Mouse (Mus musculus) small intestine, adult 2 months (tissue): ENCODE data around the gene Ebf1. TPM values are rescaled to one million over a fixed set of nuclear protein-coding genes. Genes with fewer than 3 reads are reported as not detected.

Experiments used
- H3K27ac ChIP-seq: fragments of 200-500 bp; 2 replicates; pipeline ENCODE4 v1.5.1; 2012; ENCODE audit warnings: low read depth, low read length, control low read depth, inconsistent platforms; ENCODE audit not compliant: insufficient read depth
- H3K27me3 ChIP-seq: fragments of 200-500 bp; 2 replicates; pipeline ENCODE4 v1.6.1; 2012; ENCODE audit warnings: mild to moderate bottlenecking, moderate library complexity, low read length, inconsistent platforms; ENCODE audit not compliant: control insufficient read depth, insufficient read depth
- H3K36me3 ChIP-seq: fragments of 200-500 bp; 2 replicates; pipeline ENCODE4 v1.6.1; 2012; ENCODE audit warnings: mild to moderate bottlenecking, low read length, control low read depth, inconsistent platforms; ENCODE audit not compliant: control insufficient read depth, insufficient read depth
- H3K4me1 ChIP-seq: fragments of 200-500 bp; 2 replicates; pipeline ENCODE4 v1.6.1; 2012; ENCODE audit warnings: low read length, inconsistent platforms, mixed read lengths; ENCODE audit not compliant: control insufficient read depth, insufficient read depth, insufficient read length
- H3K4me3 ChIP-seq: fragments of 200-500 bp; 2 replicates; pipeline ENCODE4 v1.5.1; 2012; ENCODE audit warnings: low read depth, mild to moderate bottlenecking, control low read depth, inconsistent platforms, low read length, moderate library complexity
- CTCF ChIP-seq: fragments of 200-500 bp; IDR thresholded peaks from 2 replicates; pipeline ENCODE4 v1.5.1; 2012; ENCODE audit warnings: low read depth, mild to moderate bottlenecking, control low read depth, inconsistent platforms, low read length, moderate library complexity, mixed read lengths; ENCODE audit not compliant: insufficient replicate concordance, insufficient read length; ENCODE audit errors: extremely low read depth
- POLR2A ChIP-seq: fragments of 200-500 bp; IDR thresholded peaks from 2 replicates; pipeline ENCODE4 v1.6.1; 2012; ENCODE audit warnings: low read depth, mild to moderate bottlenecking, control low read depth, inconsistent platforms, low read length, moderate library complexity
- WGBS: fragments of 180-500 bp; shearing (Covaris S2); methylation state at CpG from one replicate; pipeline ENCODE4 v1.1.7; 2018; 5-methylcytosine and 5-hydroxymethylcytosine counted together
- polyA plus RNA-seq: library from polyadenylated mRNA; depleted of rRNA; stranded (reverse); fragments of >200 nt; gene quantifications from 2 replicates; pipeline ENCODE4 v1.2.3, GENCODE M21; 2012

The Ebf1 gene
- polyA plus RNA-seq, 1 experiment = 2.5 TPM

GRCm38 (mm10) chr11:44612156-44612555, 5.0 kb upstream of the Ebf1 start:
- no peaks in the 10 kb centered on the region for H3K4me1 ChIP-seq
- H3K36me3 ChIP-seq = no peaks in the 10 kb centered on the region
- H3K27ac ChIP-seq = no peak overlapping the region
- WGBS = 9% methylated on average over 10 of the region's 10 CpGs
- peaks cover 35% of the 10 kb centered on the region for H3K27me3 ChIP-seq
- no peak for TF ChIP-seq CTCF
- no peak for TF ChIP-seq POLR2A
- peak overlapping the region; percentile 52; the same call in 1 of the 2 replicates for H3K4me3 ChIP-seq

- no peaks in the 10 kb centered on the region for H3K4me1 ChIP-seq
- peak overlapping the region; percentile 27; the same call in 1 of the 2 replicates for H3K27ac ChIP-seq
- TF ChIP-seq CTCF (no peak), POLR2A (no peak)
- H3K27me3 ChIP-seq = peaks cover 39% of the 10 kb centered on the region
- WGBS = 5% methylated on average over 38 of the region's 38 CpGs
- H3K36me3 ChIP-seq = no peaks in the 10 kb centered on the region
- H3K4me3 ChIP-seq = peak overlapping the region; percentile 52
Observed at GRCm38 (mm10) chr11:44612681-44613410, 4.3 kb upstream of the Ebf1 start.

GRCm38 (mm10) chr11:44613411-44614180, 3.5 kb upstream of the Ebf1 start:
- Histone ChIP-seq H3K27ac (peak overlapping the region; percentile 27; the same call in 1 of the 2 replicates), H3K27me3 (peaks cover 44% of the 10 kb centered on the region)
- no peak for TF ChIP-seq POLR2A

GRCm38 (mm10) chr11:44616078-44616787, 884 bp upstream of the Ebf1 start:
- WGBS = 14% methylated on average over 18 of the region's 18 CpGs
- no peak overlapping the region for H3K27ac ChIP-seq
- H3K36me3 ChIP-seq = no peaks in the 10 kb centered on the region
- TF ChIP-seq CTCF (no peak), POLR2A (no peak)
- H3K27me3 ChIP-seq = peaks cover 53% of the 10 kb centered on the region
- H3K4me3 ChIP-seq = peak overlapping the region; percentile 65
- H3K4me1 ChIP-seq = 0 out of 2 replicates have a peak, but pooled peaks cover 2% of the 10 kb centered on the region

More at GRCm38 (mm10) chr11:44613411-44614180, 3.5 kb upstream of the Ebf1 start:
- H3K36me3 ChIP-seq = no peaks in the 10 kb centered on the region
- peak overlapping the region; percentile 52 for H3K4me3 ChIP-seq
- WGBS = 8% methylated on average over 14 of the region's 14 CpGs
- 0 out of 2 replicates have a peak, but pooled peaks cover 2% of the 10 kb centered on the region for H3K4me1 ChIP-seq

- Histone ChIP-seq H3K27me3 (peaks cover 53% of the 10 kb centered on the region), H3K4me1 (0 out of 2 replicates have a peak, but pooled peaks cover 2% of the 10 kb centered on the region), H3K27ac (no peak overlapping the region; the same call in 1 of the 2 replicates), H3K36me3 (no peaks in the 10 kb centered on the region), H3K4me3 (peak overlapping the region; percentile 71)
- TF ChIP-seq CTCF = no peak
- 3% methylated on average over 51 of the region's 55 CpGs for WGBS
Observed at GRCm38 (mm10) chr11:44617734-44618586, 843 bp downstream of the Ebf1 start.

GRCm38 (mm10) chr11:44619131-44619886, 2.2 kb downstream of the Ebf1 start:
- no peak for TF ChIP-seq CTCF
- TF ChIP-seq POLR2A = no peak
- Histone ChIP-seq H3K27ac (peak overlapping the region; percentile 20), H3K27me3 (peaks cover 42% of the 10 kb centered on the region), H3K36me3 (no peaks in the 10 kb centered on the region), H3K4me3 (peak overlapping the region; percentile 51), H3K4me1 (0 out of 2 replicates have a peak, but pooled peaks cover 2% of the 10 kb centered on the region)
- 7% methylated on average over 15 of the region's 15 CpGs for WGBS
